Mouse (Mus musculus) neural tube, embryonic 10.5 days (tissue): ENCODE results near the gene Nrxn3.

Experiments
- DNase-seq: peaks from one replicate; pipeline ENCODE4 v3.0.0-alpha.2; 2017; ENCODE audit warnings: low spot score; ENCODE audit errors: extremely low spot score

Gene Nrxn3

GRCm38 (mm10) chr12:89918138-89918829, 1195.6 kb downstream of the Nrxn3 start:
- DNase-seq = peak; percentile 14

- no peak for DNase-seq
Measured at GRCm38 (mm10) chr12:89932338-89932737, 1209.7 kb downstream of the Nrxn3 start.

GRCm38 (mm10) chr12:89933630-89934029, 1211.0 kb downstream of the Nrxn3 start:
- no peak for DNase-seq

GRCm38 (mm10) chr12:89940746-89941145, 1218.1 kb downstream of the Nrxn3 start:
- DNase-seq = no peak

GRCm38 (mm10) chr12:89945911-89946502, 1223.3 kb downstream of the Nrxn3 start:
- no peak for DNase-seq

GRCm38 (mm10) chr12:89946522-89946921, 1223.8 kb downstream of the Nrxn3 start:
- no peak for DNase-seq

GRCm38 (mm10) chr12:89953237-89953636, 1230.6 kb downstream of the Nrxn3 start:
- no peak for DNase-seq

GRCm38 (mm10) chr12:89953649-89954048, 1231.0 kb downstream of the Nrxn3 start:
- DNase-seq = no peak

GRCm38 (mm10) chr12:89954441-89955070, 1231.9 kb downstream of the Nrxn3 start:
- no peak for DNase-seq

GRCm38 (mm10) chr12:89963073-89963472, 1240.4 kb downstream of the Nrxn3 start:
- no peak for DNase-seq

GRCm38 (mm10) chr12:89976648-89977047, 1254.0 kb downstream of the Nrxn3 start:
- no peak for DNase-seq

- no peak for DNase-seq
Measured at GRCm38 (mm10) chr12:89977479-89977878, 1254.8 kb downstream of the Nrxn3 start.

- no peak for DNase-seq
Measured at GRCm38 (mm10) chr12:89979190-89979589, 1256.5 kb downstream of the Nrxn3 start.

GRCm38 (mm10) chr12:89982445-89982844, 1259.8 kb downstream of the Nrxn3 start:
- DNase-seq = no peak

GRCm38 (mm10) chr12:89983399-89983798, 1260.7 kb downstream of the Nrxn3 start:
- no peak for DNase-seq

GRCm38 (mm10) chr12:89986219-89986618, 1263.5 kb downstream of the Nrxn3 start:
- DNase-seq = peak; percentile 13

- DNase-seq = no peak
Measured at GRCm38 (mm10) chr12:89993273-89993672, 1270.6 kb downstream of the Nrxn3 start.

GRCm38 (mm10) chr12:89995392-89995791, 1272.7 kb downstream of the Nrxn3 start:
- no peak for DNase-seq

GRCm38 (mm10) chr12:90010280-90010679, 1287.6 kb downstream of the Nrxn3 start:
- DNase-seq = no peak

GRCm38 (mm10) chr12:90013958-90014357, 1291.3 kb downstream of the Nrxn3 start:
- no peak for DNase-seq

GRCm38 (mm10) chr12:90027023-90027422, 1304.3 kb downstream of the Nrxn3 start:
- DNase-seq = no peak

GRCm38 (mm10) chr12:90041038-90041437, 1318.4 kb downstream of the Nrxn3 start:
- no peak for DNase-seq

GRCm38 (mm10) chr12:90056256-90056655, 1333.6 kb downstream of the Nrxn3 start:
- no peak for DNase-seq
